Mouse (Mus musculus): ENCODE measurements around the gene Map7d1. TPM values are rescaled to one million over a fixed set of nuclear protein-coding genes. Genes with fewer than 3 reads are reported as not detected.

Gene Map7d1
- polyA plus RNA-seq (2014; fragmentation: Nextera tagmentation; extraction: Ambion mirVana): 78.3 and 85.3 TPM in 2 replicates

- DNase-seq: peak; percentile 92
- Histone ChIP-seq H3K9me3 (ENCODE audit: control insufficient read depth, low read length) (no peaks in the 10 kb centered on the region), H3K36me3 (ENCODE audit: control insufficient read depth, insufficient read depth, low read length) (no peaks in the 10 kb centered on the region), H3K4me3 (replicated peaks; ENCODE audit: low read depth, low read length) (peak within 1 kb of the TSS; percentile 99), H3K9ac (replicated peaks; ENCODE audit: low read length) (peak within 1 kb of the TSS; percentile 99), H3K4me1 (ENCODE audit: control insufficient read depth, insufficient read depth, low read length) (peaks cover 57% of the 10 kb centered on the region), H3K27ac (replicated peaks; ENCODE audit: low read depth, low read length) (peak within 1 kb of the TSS; percentile 93), H3K4me2 (ENCODE audit: low read length) (peak within 1 kb of the TSS; percentile 97), H3K27me3 (ENCODE audit: control insufficient read depth, insufficient read depth, low read length) (no peaks in the 10 kb centered on the region)
- peak; percentile 83 for ATAC-seq (ENCODE audit: low FRiP score, low TSS enrichment)
- under 1% methylated on average over 59 of the region's 59 CpGs for WGBS
Observed at GRCm38 (mm10) chr4:126256131-126256791, at the start of gene Map7d1. Map7d1 (minus strand) TSS chr4:126256343.

GRCm38 (mm10) chr4:126305428-126305827 lies 49.3 kb upstream of the Map7d1 start:
- Histone ChIP-seq H3K9ac (replicated peaks; ENCODE audit: low read length) (no peak overlapping the region), H3K36me3 (ENCODE audit: control insufficient read depth, insufficient read depth, low read length) (no peaks in the 10 kb centered on the region), H3K9me3 (ENCODE audit: control insufficient read depth, low read length) (peaks cover 3% of the 10 kb centered on the region), H3K27ac (replicated peaks; ENCODE audit: low read depth, low read length) (no peak overlapping the region), H3K27me3 (ENCODE audit: control insufficient read depth, insufficient read depth, low read length) (peaks cover 27% of the 10 kb centered on the region), H3K4me1 (ENCODE audit: control insufficient read depth, insufficient read depth, low read length) (peaks cover 5% of the 10 kb centered on the region; the same call in 1 of the 2 replicates), H3K4me2 (ENCODE audit: low read length) (no peak overlapping the region), H3K4me3 (replicated peaks; ENCODE audit: low read depth, low read length) (no peak overlapping the region)
- DNase-seq: no peak
- 84% methylated on average over 1 of the region's 1 CpGs for WGBS
- ATAC-seq (ENCODE audit: low FRiP score, low TSS enrichment): no peak

- Histone ChIP-seq H3K27ac (replicated peaks; ENCODE audit: low read depth, low read length) (no peak overlapping the region), H3K9ac (replicated peaks; ENCODE audit: low read length) (no peak overlapping the region), H3K4me3 (replicated peaks; ENCODE audit: low read depth, low read length) (no peak overlapping the region), H3K9me3 (ENCODE audit: control insufficient read depth, low read length) (peaks cover 3% of the 10 kb centered on the region), H3K27me3 (ENCODE audit: control insufficient read depth, insufficient read depth, low read length) (peaks cover 36% of the 10 kb centered on the region), H3K4me1 (ENCODE audit: control insufficient read depth, insufficient read depth, low read length) (peaks cover 5% of the 10 kb centered on the region; the same call in 1 of the 2 replicates), H3K4me2 (ENCODE audit: low read length) (no peak overlapping the region), H3K36me3 (ENCODE audit: control insufficient read depth, insufficient read depth, low read length) (no peaks in the 10 kb centered on the region)
- ATAC-seq (ENCODE audit: low FRiP score, low TSS enrichment) (no peak), DNase-seq (no peak)
- 63% methylated on average over 4 of the region's 4 CpGs for WGBS
Observed at GRCm38 (mm10) chr4:126303877-126304276, 47.7 kb upstream of the Map7d1 start.

DNA sequence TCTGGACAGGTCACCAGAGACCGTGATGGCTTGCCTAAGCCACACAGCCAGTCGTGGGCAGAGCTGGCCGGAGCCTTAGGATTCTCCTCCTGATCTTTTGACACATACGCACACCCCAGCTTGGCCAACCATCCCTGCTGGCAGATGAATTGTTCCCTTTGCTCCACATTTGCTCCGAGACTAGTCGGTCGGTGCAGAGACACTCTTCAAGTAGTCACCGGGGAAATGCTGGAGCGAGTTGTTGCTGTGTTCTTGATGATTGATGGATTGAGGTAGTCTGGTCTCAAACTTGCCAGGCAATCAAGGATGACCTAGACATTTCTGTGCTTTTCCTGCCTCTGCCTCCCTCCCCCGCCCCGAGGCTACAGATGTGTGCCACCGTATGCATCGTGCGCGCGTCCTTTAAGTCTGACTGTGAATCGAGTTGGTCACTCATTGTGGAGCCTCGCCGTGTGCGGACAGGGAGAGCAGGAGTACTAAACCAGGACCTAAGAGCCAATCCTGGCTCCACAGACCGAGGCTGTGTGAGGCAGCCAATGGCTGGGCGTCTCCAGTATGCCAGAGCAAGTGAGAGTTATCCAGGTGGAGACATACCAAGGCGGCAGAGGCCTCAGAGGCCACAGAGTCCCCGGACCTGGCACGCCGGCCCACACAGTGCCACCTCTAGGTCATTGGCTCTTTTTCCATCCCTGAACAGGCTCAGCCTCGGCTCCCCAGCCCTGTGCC lies 45.6 kb upstream of the Map7d1 start:
- H3K9ac ChIP-seq (replicated peaks; ENCODE audit: low read length): peak overlapping the region; percentile 26; the same call in 1 of the 2 replicates
- 5% methylated on average over 27 of the region's 27 CpGs for WGBS
- no peaks in the 10 kb centered on the region for H3K36me3 ChIP-seq (ENCODE audit: control insufficient read depth, insufficient read depth, low read length)
- peaks cover 8% of the 10 kb centered on the region for H3K4me1 ChIP-seq (ENCODE audit: control insufficient read depth, insufficient read depth, low read length)
- peaks cover 3% of the 10 kb centered on the region for H3K9me3 ChIP-seq (ENCODE audit: control insufficient read depth, low read length)
- H3K4me2 ChIP-seq (ENCODE audit: low read length): peak overlapping the region; percentile 37
- no peak overlapping the region for H3K27ac ChIP-seq (replicated peaks; ENCODE audit: low read depth, low read length)
- H3K4me3 ChIP-seq (replicated peaks; ENCODE audit: low read depth, low read length): peak overlapping the region; percentile 17
- DNase-seq: no peak
- H3K27me3 ChIP-seq (ENCODE audit: control insufficient read depth, insufficient read depth, low read length): peaks cover 48% of the 10 kb centered on the region
- ATAC-seq (ENCODE audit: low FRiP score, low TSS enrichment): no peak

DNA sequence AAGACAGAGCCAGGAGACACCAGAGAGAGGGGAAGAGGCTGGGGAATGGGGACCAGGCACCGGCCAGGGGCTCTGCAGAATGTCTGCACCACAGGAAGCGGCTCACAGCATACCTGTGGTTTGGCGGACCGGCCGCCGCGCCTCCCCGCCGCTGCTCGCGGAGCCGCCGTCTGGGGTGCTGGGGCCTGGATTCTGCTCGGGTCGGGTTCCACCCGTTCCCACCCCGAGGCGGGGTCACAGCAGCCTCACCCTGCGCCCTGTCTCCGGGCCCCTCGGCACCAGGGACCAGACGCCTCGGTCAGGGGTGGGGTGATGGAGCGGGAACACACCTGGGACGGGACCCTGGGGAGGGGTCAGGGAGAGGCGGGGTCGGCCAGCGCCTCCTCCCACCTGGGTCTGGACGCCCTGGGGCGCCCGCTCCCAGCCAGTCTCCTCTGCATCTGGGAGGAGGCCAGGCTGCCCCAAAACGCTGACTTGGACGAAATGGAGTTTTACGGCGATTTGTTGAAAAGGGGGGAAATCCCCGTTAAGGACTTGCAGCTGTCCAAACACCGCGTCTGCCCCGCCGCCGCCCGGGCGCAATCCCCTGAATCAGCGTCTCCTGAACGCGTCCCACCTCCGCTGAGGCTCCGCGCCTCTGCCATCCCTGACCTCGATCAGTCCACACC lies 44.9 kb upstream of the Map7d1 start:
- H3K4me2 ChIP-seq (ENCODE audit: low read length): peak overlapping the region; percentile 37
- peak overlapping the region; percentile 26; the same call in 1 of the 2 replicates for H3K9ac ChIP-seq (replicated peaks; ENCODE audit: low read length)
- DNase-seq (no peak), ATAC-seq (ENCODE audit: low FRiP score, low TSS enrichment) (no peak)
- under 1% methylated on average over 50 of the region's 50 CpGs for WGBS
- H3K9me3 ChIP-seq (ENCODE audit: control insufficient read depth, low read length): peaks cover 1% of the 10 kb centered on the region
- H3K4me3 ChIP-seq (replicated peaks; ENCODE audit: low read depth, low read length): peak overlapping the region; percentile 17
- peaks cover 13% of the 10 kb centered on the region for H3K4me1 ChIP-seq (ENCODE audit: control insufficient read depth, insufficient read depth, low read length)
- H3K36me3 ChIP-seq (ENCODE audit: control insufficient read depth, insufficient read depth, low read length): no peaks in the 10 kb centered on the region
- peaks cover 53% of the 10 kb centered on the region for H3K27me3 ChIP-seq (ENCODE audit: control insufficient read depth, insufficient read depth, low read length)
- H3K27ac ChIP-seq (replicated peaks; ENCODE audit: low read depth, low read length): no peak overlapping the region

- H3K27ac ChIP-seq (replicated peaks; ENCODE audit: low read depth, low read length): no peak overlapping the region
- ATAC-seq (ENCODE audit: low FRiP score, low TSS enrichment) (no peak), DNase-seq (peak; percentile 75)
- H3K9me3 ChIP-seq (ENCODE audit: control insufficient read depth, low read length): no peaks in the 10 kb centered on the region
- H3K9ac ChIP-seq (replicated peaks; ENCODE audit: low read length): peak overlapping the region; percentile 59
- WGBS: 2% methylated on average over 34 of the region's 34 CpGs
- peak overlapping the region; percentile 67 for H3K4me2 ChIP-seq (ENCODE audit: low read length)
- H3K4me1 ChIP-seq (ENCODE audit: control insufficient read depth, insufficient read depth, low read length): peaks cover 13% of the 10 kb centered on the region
- H3K4me3 ChIP-seq (replicated peaks; ENCODE audit: low read depth, low read length): peak overlapping the region; percentile 28
- peaks cover 47% of the 10 kb centered on the region for H3K27me3 ChIP-seq (ENCODE audit: control insufficient read depth, insufficient read depth, low read length)
- no peaks in the 10 kb centered on the region for H3K36me3 ChIP-seq (ENCODE audit: control insufficient read depth, insufficient read depth, low read length)
Observed at GRCm38 (mm10) chr4:126296617-126297101, 40.5 kb upstream of the Map7d1 start.

DNA sequence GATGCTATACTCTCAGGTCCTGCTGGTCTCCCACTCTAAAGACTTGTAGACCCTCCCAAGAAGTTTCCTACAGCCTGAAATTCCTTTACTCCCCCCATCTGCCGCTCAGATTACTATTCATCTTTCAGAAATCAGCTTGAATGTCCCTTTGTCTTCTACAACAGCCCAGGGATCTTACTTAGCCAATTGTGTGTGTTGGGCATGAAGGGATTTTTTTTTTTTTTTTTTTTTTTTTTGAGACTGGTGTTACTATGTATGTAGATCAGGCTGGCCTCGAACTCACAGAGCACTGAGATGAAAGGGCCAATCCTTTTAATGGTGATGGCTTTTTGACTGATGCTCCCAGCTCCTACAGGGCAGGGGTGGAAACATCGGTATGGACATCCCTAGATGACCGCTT lies 39.8 kb upstream of the Map7d1 start:
- DNase-seq: no peak
- Histone ChIP-seq H3K4me1 (ENCODE audit: control insufficient read depth, insufficient read depth, low read length) (peaks cover 9% of the 10 kb centered on the region), H3K27me3 (ENCODE audit: control insufficient read depth, insufficient read depth, low read length) (peaks cover 40% of the 10 kb centered on the region), H3K36me3 (ENCODE audit: control insufficient read depth, insufficient read depth, low read length) (no peaks in the 10 kb centered on the region), H3K4me2 (ENCODE audit: low read length) (no peak overlapping the region), H3K9ac (replicated peaks; ENCODE audit: low read length) (no peak overlapping the region), H3K9me3 (ENCODE audit: control insufficient read depth, low read length) (no peaks in the 10 kb centered on the region), H3K4me3 (replicated peaks; ENCODE audit: low read depth, low read length) (no peak overlapping the region), H3K27ac (replicated peaks; ENCODE audit: low read depth, low read length) (no peak overlapping the region)
- no peak for ATAC-seq (ENCODE audit: low FRiP score, low TSS enrichment)
- 40% methylated on average over 4 of the region's 4 CpGs for WGBS

- Histone ChIP-seq H3K4me3 (replicated peaks; ENCODE audit: low read depth, low read length) (no peak overlapping the region), H3K27me3 (ENCODE audit: control insufficient read depth, insufficient read depth, low read length) (peaks cover 32% of the 10 kb centered on the region), H3K4me2 (ENCODE audit: low read length) (no peak overlapping the region), H3K27ac (replicated peaks; ENCODE audit: low read depth, low read length) (no peak overlapping the region), H3K9ac (replicated peaks; ENCODE audit: low read length) (no peak overlapping the region), H3K4me1 (ENCODE audit: control insufficient read depth, insufficient read depth, low read length) (peaks cover 8% of the 10 kb centered on the region; the same call in 1 of the 2 replicates), H3K36me3 (ENCODE audit: control insufficient read depth, insufficient read depth, low read length) (no peaks in the 10 kb centered on the region), H3K9me3 (ENCODE audit: control insufficient read depth, low read length) (no peaks in the 10 kb centered on the region)
- ATAC-seq (ENCODE audit: low FRiP score, low TSS enrichment) (no peak), DNase-seq (no peak)
- WGBS: 74% methylated on average over 6 of the region's 6 CpGs
Observed at GRCm38 (mm10) chr4:126295152-126295551, 39.0 kb upstream of the Map7d1 start.

Data from midbrain, embryonic 14.5 days (tissue).